18 mouse cellular contexts compared by ENCODE assay signal in the genomic region with DNA sequence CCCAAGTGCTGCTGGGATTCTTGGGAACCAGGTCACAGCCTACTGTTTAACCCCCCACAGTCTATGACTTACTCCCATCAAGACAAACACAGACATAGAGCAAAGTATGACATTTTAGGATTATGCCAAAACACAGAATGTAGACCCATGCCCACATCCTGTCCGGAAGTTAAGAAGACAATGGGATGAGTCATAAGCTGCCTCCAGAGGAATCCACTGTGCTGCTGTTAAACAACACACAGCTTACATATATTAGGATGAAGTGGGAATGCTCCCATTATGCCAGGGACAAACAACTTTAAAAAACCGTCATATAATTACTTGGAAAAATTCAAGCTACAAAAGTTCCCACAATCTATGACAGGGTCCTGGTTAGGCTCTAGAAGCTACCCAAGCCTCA. TPM values are rescaled to one million over a fixed set of nuclear protein-coding genes. Genes with fewer than 3 reads are reported as not detected.
DNase-seq lines count a peak whose midpoint lies in the region; ATAC-seq and TF ChIP-seq lines count a peak whose summit lies in the region.
"Had no signal": no experiment of that assay in that cellular context is flagged by ENCODE, and none has a peak within 500 bp of the region (broad histone marks: within the 10 kb centered on the region; RNA-seq: fewer than 3 reads in every experiment).

No protein-coding gene starts in this region.

- H3K9ac ChIP-seq in midbrain, postnatal 0 days (replicated peaks; ENCODE audit: low read length, poor library complexity, severe bottlenecking), result no peak overlapping the region
- H3K9ac ChIP-seq in midbrain, embryonic 13.5 days (replicated peaks), result no peak overlapping the region
- H3K9ac ChIP-seq: forebrain, embryonic 15.5 days; heart, embryonic 15.5 days; limb, embryonic 12.5 days; liver, embryonic 15.5 days had no signal

- H3K4me3 ChIP-seq in spleen, adult 2 months (ENCODE audit: extremely low read depth, insufficient read depth, insufficient read length), result no peak overlapping the region
- H3K4me3 ChIP-seq in embryonic fibroblast, embryonic 13.5 days (ENCODE audit: insufficient read depth, low read length), result no peak overlapping the region
- H3K4me3 ChIP-seq in small intestine, adult 2 months (ENCODE audit: low read depth, low read length), result no peak overlapping the region
- no peak overlapping the region for H3K4me3 ChIP-seq in midbrain, postnatal 0 days (ENCODE audit: low read depth, low read length)
- no peak overlapping the region for H3K4me3 ChIP-seq in midbrain, embryonic 13.5 days (replicated peaks)
- H3K4me3 ChIP-seq: erythroblast, embryonic 14.5 days; forebrain, embryonic 15.5 days; heart, embryonic 15.5 days; limb, embryonic 12.5 days; liver, embryonic 15.5 days had no signal

- WGBS in spleen, adult 2 months, result 73% methylated on average over 2 of the region's 2 CpGs
- 56% methylated on average over 2 of the region's 2 CpGs for WGBS in small intestine, adult 2 months
- WGBS in midbrain, postnatal 0 days, result 84% methylated on average over 2 of the region's 2 CpGs
- 92% methylated on average over 2 of the region's 2 CpGs for WGBS in midbrain, embryonic 13.5 days

- H3K9me3 ChIP-seq in midbrain, postnatal 0 days (ENCODE audit: low read length), result no peaks in the 10 kb centered on the region
- H3K9me3 ChIP-seq in midbrain, embryonic 13.5 days, result no peaks in the 10 kb centered on the region
- H3K9me3 ChIP-seq: forebrain, embryonic 15.5 days; heart, embryonic 15.5 days; limb, embryonic 12.5 days; liver, embryonic 15.5 days had no signal

- H3K27ac ChIP-seq in spleen, adult 2 months (ENCODE audit: insufficient read depth, low read length), result peak overlapping the region; percentile 20; the same call in 1 of the 2 replicates
- peak overlapping the region; percentile 55 for H3K27ac ChIP-seq in embryonic fibroblast, embryonic 13.5 days (ENCODE audit: insufficient read depth, low read length)
- peak overlapping the region; percentile 97 for H3K27ac ChIP-seq in small intestine, adult 2 months (ENCODE audit: insufficient read depth, low read depth, low read length)
- H3K27ac ChIP-seq in midbrain, postnatal 0 days (ENCODE audit: low read depth, low read length), result no peak overlapping the region
- H3K27ac ChIP-seq in midbrain, embryonic 13.5 days, result no peak overlapping the region
- H3K27ac ChIP-seq: forebrain, embryonic 15.5 days; heart, embryonic 15.5 days; limb, embryonic 12.5 days; liver, embryonic 15.5 days had no signal

- TF ChIP-seq POLR2A in spleen, adult 2 months (IDR thresholded peaks at IDR 0.05; ENCODE audit: low read depth, low read length), result no peak
- no peak for TF ChIP-seq POLR2A in embryonic fibroblast, embryonic 13.5 days (IDR thresholded peaks at IDR 0.05; ENCODE audit: low read depth, low read length)
- no peak for TF ChIP-seq POLR2A in small intestine, adult 2 months (IDR thresholded peaks at IDR 0.05; ENCODE audit: low read depth, low read length)

- H3K36me3 ChIP-seq in spleen, adult 2 months (ENCODE audit: control insufficient read depth, insufficient read depth, low read length), result no peaks in the 10 kb centered on the region
- H3K36me3 ChIP-seq in small intestine, adult 2 months (ENCODE audit: control insufficient read depth, insufficient read depth, low read length), result no peaks in the 10 kb centered on the region
- H3K36me3 ChIP-seq in midbrain, postnatal 0 days (ENCODE audit: insufficient read depth, low read length), result no peaks in the 10 kb centered on the region
- H3K36me3 ChIP-seq in midbrain, embryonic 13.5 days, result no peaks in the 10 kb centered on the region
- H3K36me3 ChIP-seq: forebrain, embryonic 15.5 days; heart, embryonic 15.5 days; limb, embryonic 12.5 days had no signal

- peaks cover 52% of the 10 kb centered on the region for H3K4me1 ChIP-seq in spleen, adult 2 months (ENCODE audit: control insufficient read depth, insufficient read depth, insufficient read length)
- peaks cover 19% of the 10 kb centered on the region for H3K4me1 ChIP-seq in embryonic fibroblast, embryonic 13.5 days (ENCODE audit: control insufficient read depth, insufficient read depth, low read length)
- peaks cover 52% of the 10 kb centered on the region for H3K4me1 ChIP-seq in small intestine, adult 2 months (ENCODE audit: control insufficient read depth, insufficient read depth, insufficient read length, low read length)
- H3K4me1 ChIP-seq in midbrain, postnatal 0 days (ENCODE audit: insufficient read depth, low read length), result no peaks in the 10 kb centered on the region
- H3K4me1 ChIP-seq in midbrain, embryonic 13.5 days (replicated peaks), result peaks cover 36% of the 10 kb centered on the region

- DNase-seq in spleen, adult 2 months (ENCODE audit: low read depth in 1 of 2, low spot score in 2 of 2), result no peak
- DNase-seq in spleen, adult 18-20 months, result no peak
- DNase-seq in midbrain, postnatal 0 days (ENCODE audit: low spot score), result no peak
- DNase-seq: adrenal gland, adult 2 months; cerebellum, adult 9-11 months; kidney, adult 8-10 months; kidney, postnatal 4 days; right cerebral cortex, postnatal 4 days; thymus, postnatal 36 days had no signal

- H3K4me2 ChIP-seq in midbrain, postnatal 0 days (ENCODE audit: low read depth, low read length, poor library complexity, severe bottlenecking), result no peak overlapping the region
- no peak overlapping the region for H3K4me2 ChIP-seq in midbrain, embryonic 13.5 days (replicated peaks)
- H3K4me2 ChIP-seq: forebrain, embryonic 15.5 days; heart, embryonic 15.5 days; limb, embryonic 12.5 days; liver, embryonic 15.5 days had no signal

- no peak for TF ChIP-seq CTCF in spleen, adult 2 months (IDR thresholded peaks at IDR 0.05; ENCODE audit: extremely low read depth, insufficient read depth, insufficient read length, insufficient replicate concordance)
- TF ChIP-seq CTCF in embryonic fibroblast, embryonic 13.5 days (IDR thresholded peaks at IDR 0.05; ENCODE audit: borderline replicate concordance, insufficient read depth, low read length), result no peak
- no peak for TF ChIP-seq CTCF in small intestine, adult 2 months (IDR thresholded peaks at IDR 0.05; ENCODE audit: extremely low read depth, insufficient read length, insufficient replicate concordance, low read depth, low read length)
- no peak for TF ChIP-seq CTCF in midbrain, postnatal 0 days (IDR thresholded peaks at IDR 0.05)

- ATAC-seq in CD4-positive, CD25-positive, alpha-beta regulatory T cell, adult 4 months, result peak; percentile 76
- no peak for ATAC-seq in midbrain, postnatal 0 days (ENCODE audit: low FRiP score)
- no peak for ATAC-seq in midbrain, embryonic 13.5 days
- ATAC-seq: forebrain, embryonic 15.5 days had no signal

- H3K27me3 ChIP-seq in spleen, adult 2 months (ENCODE audit: control insufficient read depth, insufficient read depth, low read length), result no peaks in the 10 kb centered on the region
- H3K27me3 ChIP-seq in small intestine, adult 2 months (ENCODE audit: control insufficient read depth, insufficient read depth, low read length), result no peaks in the 10 kb centered on the region
- H3K27me3 ChIP-seq in midbrain, postnatal 0 days (ENCODE audit: insufficient read depth, low read length), result no peaks in the 10 kb centered on the region
- no peaks in the 10 kb centered on the region for H3K27me3 ChIP-seq in midbrain, embryonic 13.5 days
- H3K27me3 ChIP-seq: forebrain, embryonic 15.5 days; heart, embryonic 15.5 days; limb, embryonic 12.5 days; liver, embryonic 15.5 days had no signal

RNA-seq across cellular contexts. Expression of gene Ankrd11, which starts 52.1 kb away (rescaled TPM):
- polyA plus RNA-seq in spleen, adult 2 months (2012; rRNA removed), result 76.3 and 77.7 TPM in 2 replicates
- polyA plus RNA-seq in CD4-positive, CD25-positive, alpha-beta regulatory T cell, adult 4 months (2017; shearing (Covaris generic)), result 10 to 100 TPM; 79.7 to 84.1 TPM
- polyA plus RNA-seq in embryonic fibroblast, embryonic 13.5 days (2011; ENCODE audit: insufficient read length, low read depth, missing spikeins), result 76.2 and 83.5 TPM in 2 replicates
- 23.9 and 79.9 TPM in 2 replicates for polyA plus RNA-seq in small intestine, adult 2 months (2012; rRNA removed)
- total RNA-seq in midbrain, postnatal 0 days (2014; rRNA removed), result 92.5 and 98.3 TPM in 2 replicates
- 62.2 and 78.7 TPM in 2 replicates for polyA plus RNA-seq in midbrain, postnatal 0 days (2015; fragmentation: Nextera tagmentation; extraction: Ambion mirVana)
- 32.3 and 34.4 TPM in 2 replicates for polyA plus RNA-seq in midbrain, embryonic 13.5 days (2015; fragmentation: Nextera tagmentation; extraction: Ambion mirVana)

Comparison
In these comparisons a context has a peak if more than half of its experiments do, and no peak if none do; other contexts are left out.
1. H3K27ac ChIP-seq: peak in spleen, adult 2 months (single experiment), embryonic fibroblast, embryonic 13.5 days (single experiment) and small intestine, adult 2 months (single experiment); none in midbrain, postnatal 0 days (single experiment) and midbrain, embryonic 13.5 days (single experiment).